Mouse (Mus musculus) stomach, adult 2 months (tissue): ENCODE measurements around the gene Vmn2r109. TPM values are rescaled to one million over a fixed set of nuclear protein-coding genes. Genes with fewer than 3 reads are reported as not detected.

Experiments
- polyA plus RNA-seq: library from polyadenylated mRNA; depleted of rRNA; stranded (reverse); fragments of >200 nt; gene quantifications from 2 replicates; pipeline ENCODE4 v1.2.3, GENCODE M21; 2012; rRNA removed

The Vmn2r109 gene
- not detected in 2 replicates for polyA plus RNA-seq

GRCm38 (mm10) chr17:20564656-20565055 lies at the start of gene Vmn2r109:
TSS of gene Vmn2r109 (minus strand) at chr17:20564756.

DNA sequence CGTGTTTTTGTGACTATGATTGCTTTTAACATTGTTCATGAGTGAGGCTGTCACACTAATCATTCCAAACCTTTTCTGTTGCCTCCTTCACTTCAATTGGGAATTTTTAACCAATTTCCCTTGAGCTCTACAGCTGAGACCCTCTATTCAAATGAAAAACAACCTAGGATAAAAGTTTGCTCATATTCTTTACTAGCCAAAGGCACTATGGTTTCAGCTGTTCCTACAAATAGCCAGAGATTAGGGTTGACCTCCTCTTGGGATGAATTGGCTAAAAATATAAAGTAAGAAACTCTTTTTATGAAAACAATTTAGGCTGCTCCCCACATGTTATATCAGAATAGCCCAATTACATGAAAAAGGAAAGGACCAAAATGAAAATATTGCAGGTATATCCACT lies 31.8 kb upstream of the Vmn2r109 start, which contains the start of gene Vmn2r110:
TSS of gene Vmn2r110 (minus strand) at position 101 of the 400 bp plus-strand sequence.

GRCm38 (mm10) chr17:20497858-20498257 lies 66.7 kb downstream of the Vmn2r109 start, which contains the start of gene Vmn1r225:
TSS of gene Vmn1r225 (plus strand) at chr17:20498158.

Other genes starting within 250 kb of the Vmn2r109 start
- not detected in 2 replicates for gene Vmn2r107, start 219.5 kb downstream of the Vmn2r109 start, polyA plus RNA-seq
- gene Vmn1r224, start 150.6 kb downstream of the Vmn2r109 start, polyA plus RNA-seq: not detected in 2 replicates
- gene Vmn2r108, start 83.4 kb downstream of the Vmn2r109 start, polyA plus RNA-seq: not detected in 2 replicates
- not detected in 2 replicates for gene Vmn1r225, start 66.6 kb downstream of the Vmn2r109 start, polyA plus RNA-seq
- gene Vmn2r110, start 31.7 kb upstream of the Vmn2r109 start, polyA plus RNA-seq: not detected in 2 replicates
- gene Fpr-rs3, start 60.1 kb upstream of the Vmn2r109 start, polyA plus RNA-seq: not detected in 2 replicates
- gene Vmn1r226, start 118.1 kb upstream of the Vmn2r109 start, polyA plus RNA-seq: not detected in 2 replicates
- not detected in 2 replicates for gene Vmn1r227, start 165.1 kb upstream of the Vmn2r109 start, polyA plus RNA-seq
- not detected in 2 replicates for gene Vmn1r228, start 221.4 kb upstream of the Vmn2r109 start, polyA plus RNA-seq
- gene Vmn1r229, start 246.8 kb upstream of the Vmn2r109 start, polyA plus RNA-seq: not detected in 2 replicates